Mouse (Mus musculus): ENCODE results near the gene Rars.

- TF ChIP-seq EP300 (IDR thresholded peaks at IDR 0.05; ENCODE audit: low read depth) (no peak), CTCF (IDR thresholded peaks at IDR 0.05; ENCODE audit: low read depth) (no peak)
Observed at GRCm38 (mm10) chr11:35788443-35788842, 45.9 kb downstream of the Rars start.
